Mouse (Mus musculus) liver, embryonic 14.5 days (tissue): ENCODE data around the gene Nol3.

Experiments used
- CTCF ChIP-seq: IDR thresholded peaks from 2 replicates; pipeline ENCODE4 v1.5.1; 2016; ENCODE audit warnings: antibody characterized with exemption, low read depth, control low read depth
- EP300 ChIP-seq: IDR thresholded peaks from 2 replicates; pipeline ENCODE4 v1.6.1; 2016; ENCODE audit warnings: antibody characterized with exemption, low read depth

- 0 out of 2 replicates have a peak, but pooled peaks have one; percentile 7 for TF ChIP-seq CTCF
- TF ChIP-seq EP300 = no peak
Measured at GRCm38 (mm10) chr8:105288231-105288630, 12.3 kb downstream of the Nol3 start.
